Mouse (Mus musculus): ENCODE results near the gene Snx15.
"Not testable (repeated sequence)": the region's sequence is repeated elsewhere in the genome, so short reads cannot be mapped to it uniquely, and the experiment has no call there.

The Snx15 gene

GRCm38 (mm10) chr19:6127760-6128341 is at the start of gene Snx15:
Gene Snx15 (minus strand): TSS chr19:6128304.
- peak; percentile 97 to 98 for DNase-seq

DNA sequence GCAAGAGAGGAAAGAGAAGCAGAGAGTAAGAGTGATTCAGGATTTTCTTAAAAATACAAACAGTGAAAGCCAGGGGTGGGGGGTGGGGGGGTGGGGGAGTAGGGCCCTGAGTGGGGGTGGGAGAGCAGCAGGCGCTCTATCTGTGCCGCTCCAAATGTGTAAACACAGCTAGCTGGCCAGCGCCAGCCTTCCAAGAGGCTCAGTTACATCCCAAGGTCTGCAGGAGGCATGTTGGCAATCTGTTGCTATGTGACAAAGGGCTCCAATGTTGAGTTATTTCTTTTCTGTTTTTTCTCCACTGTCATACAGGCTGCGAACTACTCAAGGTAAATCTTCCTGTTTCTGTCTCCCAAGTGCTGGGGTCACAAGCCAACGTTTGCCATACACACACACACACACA is 46.7 kb upstream of the Snx15 start:
- DNase-seq = no peak

GRCm38 (mm10) chr19:6171215-6171614 is 43.1 kb upstream of the Snx15 start:
- DNase-seq = no peak

GRCm38 (mm10) chr19:6166750-6167149 is 38.6 kb upstream of the Snx15 start:
- no peak for DNase-seq

DNA sequence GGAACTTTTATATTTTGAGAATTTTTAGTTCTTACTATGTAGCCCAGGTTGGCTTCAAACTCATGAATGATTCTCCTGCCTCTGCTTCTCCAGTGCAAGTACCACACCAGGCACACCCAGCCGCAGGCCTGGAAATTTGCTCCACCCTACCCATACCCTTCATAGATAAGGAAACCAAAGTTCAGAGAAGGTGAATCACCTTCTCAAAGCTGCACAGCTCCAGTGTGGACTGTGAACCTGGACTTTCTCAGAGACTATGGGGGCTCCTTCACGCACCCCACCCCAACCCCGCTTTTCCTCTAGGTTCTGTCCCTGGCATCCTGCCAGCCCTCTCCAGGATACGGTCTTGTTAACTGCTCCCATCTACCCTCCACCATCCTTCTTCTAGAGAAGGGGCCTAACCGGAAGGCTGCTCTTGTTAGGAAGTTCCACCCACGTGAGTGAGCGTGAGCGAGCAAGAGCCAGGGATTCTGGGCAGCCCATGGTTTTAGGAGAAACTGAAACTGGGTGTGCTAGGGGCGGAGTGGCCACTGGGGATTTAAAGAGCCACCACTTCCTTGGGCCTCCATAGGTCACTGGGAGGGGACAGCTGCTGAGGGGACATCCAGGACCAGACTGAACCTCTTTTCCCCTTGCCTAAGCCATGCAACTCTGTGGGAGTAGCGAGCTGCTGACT is 35.9 kb upstream of the Snx15 start:
- DNase-seq = peak; percentile 69 to 75

- DNase-seq = no peak
Observed at GRCm38 (mm10) chr19:6157220-6157619, 29.1 kb upstream of the Snx15 start.

- DNase-seq = no peak
Observed at GRCm38 (mm10) chr19:6156372-6156771, 28.3 kb upstream of the Snx15 start.

DNA sequence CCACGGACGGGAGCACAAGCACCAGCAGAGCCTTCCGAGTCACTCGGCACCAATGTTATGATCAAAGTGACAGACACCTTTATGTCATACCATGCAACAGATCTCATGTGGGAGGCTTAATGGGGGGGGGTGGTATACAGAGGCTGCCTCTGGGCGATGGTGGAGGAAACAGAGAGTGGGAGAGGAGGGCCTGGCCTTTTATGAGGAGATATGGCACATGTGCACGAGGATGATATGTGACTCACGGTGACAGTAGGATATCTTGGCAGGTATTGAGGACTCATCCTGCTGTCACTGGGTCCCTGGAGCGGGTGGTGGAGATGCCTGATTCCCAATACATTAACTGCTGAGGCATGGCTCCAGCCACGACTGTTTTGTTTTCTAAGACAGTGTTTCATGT is 27.1 kb upstream of the Snx15 start:
- no peak for DNase-seq

DNA sequence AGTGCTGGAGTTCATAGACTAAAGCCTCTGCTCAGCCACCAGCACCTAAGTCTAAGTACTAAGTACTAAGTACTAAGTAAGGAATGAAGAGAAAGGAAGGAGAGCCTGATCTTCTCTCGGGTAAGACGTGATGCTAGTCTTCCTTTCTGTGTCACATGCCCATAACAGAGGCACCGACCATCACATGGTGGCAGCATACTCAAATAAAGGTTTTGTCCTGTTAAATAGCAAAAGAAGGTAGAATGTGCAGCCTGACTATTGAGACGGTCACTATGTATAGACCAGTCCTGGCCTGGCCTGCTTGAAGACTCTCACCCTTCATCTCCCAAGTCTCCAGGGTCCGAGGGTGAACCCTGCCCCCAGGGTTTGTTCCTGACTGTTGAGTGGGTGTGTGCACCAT is 16.7 kb upstream of the Snx15 start:
- DNase-seq = no peak

DNA sequence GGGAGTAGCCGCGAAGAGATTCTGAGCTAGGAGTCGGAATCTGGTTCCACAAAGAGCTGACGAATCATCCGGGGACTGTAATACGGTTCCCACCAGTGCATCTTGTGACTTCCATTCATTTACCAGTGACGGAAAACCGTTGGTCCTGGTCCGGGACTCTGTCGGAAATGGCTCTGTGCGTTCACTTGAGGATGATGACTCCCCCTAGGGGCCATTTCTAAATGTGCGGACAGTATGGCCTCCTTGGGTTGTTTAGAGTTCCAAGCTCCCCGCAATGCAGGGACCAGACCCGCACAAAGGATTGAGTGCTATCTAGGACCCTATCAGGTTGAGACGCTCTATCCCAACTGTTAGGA is 13.3 kb upstream of the Snx15 start, which contains the start of gene Arl2:
Gene Arl2 (minus strand): TSS at position 155 of the 356 bp plus-strand sequence.
- peak; percentile 78 to 88 for DNase-seq

- DNase-seq = peak; percentile 89 to 93
Observed at GRCm38 (mm10) chr19:6140678-6141393, 12.7 kb upstream of the Snx15 start, which contains the start of gene Batf2. Gene Batf2 (plus strand): TSS chr19:6140983.

- no peak for DNase-seq
Observed at GRCm38 (mm10) chr19:6140374-6140677, 12.2 kb upstream of the Snx15 start.

DNA sequence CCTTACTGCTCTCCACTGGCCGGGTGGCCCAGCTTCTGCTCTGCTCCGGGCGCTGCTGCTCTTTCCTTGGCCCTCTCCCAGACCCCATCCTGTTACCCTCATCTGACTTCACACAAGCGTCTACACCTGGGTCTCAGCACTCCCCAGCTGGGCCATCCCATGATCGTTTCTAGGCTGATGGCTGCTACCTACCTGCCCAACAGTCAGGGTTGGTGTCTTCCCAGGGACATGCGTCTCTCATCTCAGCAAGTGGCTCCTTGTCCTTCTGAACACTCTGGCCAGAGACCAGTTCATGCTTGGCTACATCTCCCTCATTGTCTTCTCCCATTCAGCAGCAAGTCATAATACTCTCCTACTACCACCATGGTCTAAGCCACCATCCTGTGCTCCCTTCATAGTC is 11.6 kb upstream of the Snx15 start:
- no peak for DNase-seq

GRCm38 (mm10) chr19:6136397-6136796 is 8.3 kb upstream of the Snx15 start:
- no peak for DNase-seq

DNA sequence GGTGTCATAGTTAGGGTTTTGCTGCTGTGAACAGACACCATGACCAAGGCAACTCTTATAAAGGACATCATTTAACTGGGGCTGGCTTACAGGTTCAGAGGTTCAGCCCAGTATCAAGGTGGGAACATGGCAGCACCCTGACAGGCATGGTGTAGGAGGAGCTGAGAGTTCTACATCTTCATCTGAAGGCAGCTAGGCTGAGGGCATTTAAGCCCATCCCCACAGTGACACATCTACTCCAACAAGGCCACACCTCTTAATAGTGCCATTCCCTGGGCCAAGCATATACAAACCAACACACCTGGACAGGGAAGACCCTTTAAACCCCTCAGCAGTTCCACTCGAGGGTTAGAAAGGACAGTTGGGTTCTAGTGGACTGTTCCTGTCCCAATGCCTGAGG is 5.1 kb upstream of the Snx15 start:
- not testable (repeated sequence) for DNase-seq

DNA sequence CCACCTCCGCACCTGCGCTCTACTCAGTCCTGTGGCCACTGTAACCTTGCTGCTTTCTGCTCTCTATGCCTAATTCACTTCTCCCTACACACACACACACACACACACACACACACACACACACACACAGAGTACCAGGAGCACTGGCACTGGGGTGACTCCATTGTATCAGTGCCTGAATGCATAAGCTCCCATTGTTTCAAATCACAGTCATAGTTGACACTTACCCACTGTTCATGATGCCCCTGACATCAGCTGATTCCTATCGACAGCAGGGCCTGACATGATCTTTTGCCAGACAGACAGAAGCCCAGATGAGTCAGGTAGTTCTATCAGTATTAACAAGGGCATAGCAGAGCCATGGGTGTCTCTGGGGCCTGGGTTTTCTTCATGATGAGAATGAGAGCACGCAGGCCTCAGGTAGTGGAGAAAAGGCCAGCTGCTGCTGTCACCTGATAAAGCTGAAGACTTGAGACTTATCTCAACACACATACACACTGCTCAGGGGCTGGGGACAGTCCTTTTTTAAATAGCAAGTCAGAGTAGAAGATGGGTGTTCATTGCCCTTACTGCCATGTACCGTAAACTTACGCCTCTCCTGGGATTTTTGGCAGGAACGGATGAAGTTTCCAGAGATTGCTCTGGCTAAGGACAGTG is 4.2 kb upstream of the Snx15 start:
- DNase-seq = no peak

DNA sequence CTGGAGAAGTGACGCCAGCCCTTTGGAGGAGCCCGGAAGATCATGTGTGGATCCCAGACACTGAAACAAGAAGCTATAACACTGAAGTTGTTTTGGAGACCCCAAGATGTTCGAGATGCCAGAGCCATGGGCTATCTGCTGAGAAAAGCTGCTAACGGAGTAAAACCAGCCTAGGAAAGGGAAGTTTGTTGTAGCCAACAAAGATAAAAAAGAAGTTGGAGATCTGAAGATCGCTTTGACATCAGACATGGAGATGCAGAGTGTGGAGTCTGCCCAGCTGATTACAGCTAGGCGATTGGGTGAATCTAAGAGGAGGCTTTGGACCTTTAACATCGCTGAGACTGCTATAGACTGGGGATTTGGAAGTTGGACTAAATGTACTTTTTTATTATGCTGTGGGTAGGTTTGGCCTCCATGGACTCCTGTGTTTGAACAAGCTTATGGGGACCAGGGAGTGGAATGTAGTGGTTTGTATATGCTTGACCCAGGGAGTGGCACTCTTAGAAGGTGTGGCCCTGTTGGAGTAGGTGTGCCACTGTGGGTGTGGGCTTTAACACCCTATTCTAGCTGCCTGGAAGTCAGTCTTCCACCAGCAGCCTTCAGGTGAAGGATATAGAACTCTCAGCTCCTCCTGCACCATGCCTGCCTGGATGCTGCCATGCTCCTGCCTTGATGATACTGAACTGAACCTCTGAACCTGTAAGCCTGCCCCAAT is 2.5 kb upstream of the Snx15 start:
- peak in 1 of 2 experiments; percentile 28 for DNase-seq

DNA sequence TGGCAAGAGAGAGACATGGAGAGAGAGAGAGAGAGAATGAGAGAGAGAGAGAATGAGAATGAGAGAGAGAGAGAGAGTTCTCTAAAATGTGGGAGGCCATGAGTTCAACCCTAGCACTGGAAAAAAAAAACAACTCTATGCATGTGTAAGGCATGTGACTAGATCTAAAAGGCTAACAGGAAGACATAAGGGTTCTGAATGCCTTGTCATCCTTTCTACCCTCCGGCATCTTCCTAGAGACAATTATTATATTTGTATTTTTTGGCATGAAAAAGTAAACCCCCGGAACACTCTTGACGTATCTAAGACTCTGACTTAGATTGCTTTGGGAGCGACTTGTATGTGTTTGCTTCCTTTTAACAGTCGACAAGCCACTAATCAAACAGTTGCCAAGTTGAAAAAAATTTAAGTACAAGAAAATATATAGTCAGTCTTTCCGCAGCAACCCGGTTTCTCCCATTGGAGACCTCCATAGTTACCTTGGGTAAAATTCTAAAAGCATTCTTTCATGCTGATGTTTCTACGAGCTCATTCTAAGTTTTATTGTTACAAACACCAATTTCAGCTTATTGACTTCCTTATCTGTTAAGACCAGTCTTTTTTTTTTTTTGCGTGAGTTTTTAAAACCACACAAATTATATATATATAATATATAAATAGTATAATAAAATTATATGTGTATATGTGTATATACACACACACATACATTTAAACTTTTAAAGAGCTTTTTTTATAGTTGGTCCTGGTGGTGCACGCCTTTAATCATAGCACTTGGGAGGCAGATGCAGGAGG is 1.1 kb downstream of the Snx15 start:
- DNase-seq = no peak

DNA sequence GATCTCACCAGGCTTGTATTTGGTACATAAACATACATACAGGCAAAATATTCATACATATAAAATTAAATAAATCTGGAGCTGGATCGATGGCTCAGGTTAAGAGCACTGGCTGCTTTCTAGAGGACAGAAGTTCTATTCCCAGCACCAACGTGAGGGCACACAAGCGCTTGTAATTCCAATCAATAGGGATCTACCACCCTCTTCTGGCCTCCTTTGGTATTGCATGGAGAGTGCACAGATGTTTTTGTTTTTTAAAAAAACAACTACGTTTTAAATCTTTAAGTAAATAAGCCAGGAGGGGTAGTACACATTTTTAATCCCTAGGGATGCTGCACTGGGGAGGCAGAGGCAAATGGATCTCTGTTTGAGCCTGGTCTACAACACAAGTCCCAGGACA is 1.8 kb downstream of the Snx15 start:
- DNase-seq = peak in 1 of 2 experiments; percentile 56

DNA sequence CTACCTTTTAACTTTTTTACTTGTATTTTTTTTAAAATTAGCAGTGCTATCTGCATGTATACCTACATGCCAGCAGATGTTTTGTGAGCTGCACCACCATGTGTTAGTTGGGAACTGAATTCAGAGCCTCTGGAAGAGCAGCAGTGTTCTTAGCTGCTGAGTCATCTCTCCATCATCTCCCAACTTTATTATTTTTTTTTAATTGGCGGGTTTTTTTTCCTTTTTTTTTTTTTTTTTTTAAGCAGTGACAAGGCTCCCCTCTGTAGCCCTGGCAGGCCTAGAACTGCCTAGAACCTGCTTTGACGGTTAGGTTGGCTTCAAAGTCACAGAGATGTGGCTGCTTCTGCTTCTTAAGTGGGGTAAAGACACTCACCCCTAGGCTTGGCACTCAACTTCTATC is 3.2 kb downstream of the Snx15 start:
- DNase-seq = no peak

GRCm38 (mm10) chr19:6123330-6123729 is 4.8 kb downstream of the Snx15 start:
- no peak for DNase-seq

DNA sequence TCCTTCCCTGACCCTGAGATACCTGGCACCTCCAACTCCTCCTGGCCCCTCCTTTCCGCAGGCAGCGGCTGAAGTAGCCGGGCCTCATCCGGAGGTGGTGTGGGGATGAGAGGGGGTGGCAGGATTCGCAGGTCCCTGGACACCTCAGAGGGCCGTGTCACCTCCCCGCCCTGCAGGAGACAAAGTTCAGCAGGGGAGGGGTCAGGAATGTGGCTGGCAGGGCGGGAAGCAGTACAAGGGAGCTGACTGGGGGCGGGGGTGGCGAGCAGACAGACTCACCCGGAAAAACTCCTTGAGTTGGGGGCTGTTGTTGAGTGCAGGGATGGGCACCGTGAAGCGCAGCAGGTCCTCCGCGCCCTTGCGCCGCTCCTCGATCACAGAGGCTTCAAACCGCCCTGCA is 6.3 kb downstream of the Snx15 start:
- DNase-seq = no peak
